Mouse (Mus musculus) CH12.LX (cell line): ENCODE results near the gene Clptm1.

ENCODE experiments used
- CHD1 ChIP-seq: IDR thresholded peaks from 2 replicates; pipeline ENCODE4 v1.6.1; 2012; ENCODE audit warnings: low read depth, low read length, improper control_type of control experiment, inconsistent platforms
- CTCF ChIP-seq, 2 experiments: IDR thresholded peaks in 1 of 2; conservative IDR thresholded peaks in 1 of 2; 2 replicates each; pipeline ENCODE4 v1.5.1; 2011 to 2012; ENCODE audit warnings: low read depth in 2 of 2, low read length in 2 of 2, improper control_type of control experiment in 1 of 2, inconsistent platforms in 1 of 2, mild to moderate bottlenecking in 1 of 2, moderate library complexity in 1 of 2
- E2F4 ChIP-seq: IDR thresholded peaks from 2 replicates; pipeline ENCODE4 v1.6.1; 2011; ENCODE audit warnings: low read depth, low read length, improper control_type of control experiment; ENCODE audit not compliant: insufficient replicate concordance
- EP300 ChIP-seq: IDR thresholded peaks from 2 replicates; pipeline ENCODE4 v1.6.1; 2011; ENCODE audit warnings: low read length, improper control_type of control experiment
- IRF4 ChIP-seq: IDR thresholded peaks from 2 replicates; pipeline ENCODE4 v1.6.1; 2014; ENCODE audit warnings: low read depth, mild to moderate bottlenecking, inconsistent platforms, low read length, improper control_type of control experiment
- MAX ChIP-seq: IDR thresholded peaks from 2 replicates; pipeline ENCODE4 v1.6.1; 2011; ENCODE audit warnings: low read length, improper control_type of control experiment
- MAZ ChIP-seq: IDR thresholded peaks from 2 replicates; pipeline ENCODE4 v1.6.1; 2012; ENCODE audit warnings: low read depth, mild to moderate bottlenecking, inconsistent platforms, low read length, improper control_type of control experiment, moderate library complexity
- MYC ChIP-seq: IDR thresholded peaks from 2 replicates; pipeline ENCODE4 v1.6.1; 2011; ENCODE audit warnings: low read depth, mild to moderate bottlenecking, improper control_type of control experiment, low read length
- POLR2A ChIP-seq: IDR thresholded peaks from 2 replicates; pipeline ENCODE4 v1.6.1; 2011; ENCODE audit warnings: low read depth, mild to moderate bottlenecking, improper control_type of control experiment, low read length
- RAD21 ChIP-seq: IDR thresholded peaks from 2 replicates; pipeline ENCODE4 v1.6.1; 2011; ENCODE audit warnings: low read depth, mild to moderate bottlenecking, low read length, improper control_type of control experiment, moderate library complexity
- SIN3A ChIP-seq: IDR thresholded peaks from 2 replicates; pipeline ENCODE4 v1.6.1; 2012; ENCODE audit warnings: low read length, improper control_type of control experiment, inconsistent platforms
- USF2 ChIP-seq: conservative IDR thresholded peaks from 2 replicates; pipeline ENCODE4 v1.6.1; 2011; ENCODE audit warnings: low read depth, low read length, improper control_type of control experiment

GRCm38 (mm10) chr7:19620811-19621210 is 44.0 kb downstream of the Clptm1 start:
- no peak for TF ChIP-seq CHD1
- TF ChIP-seq CTCF (conservative IDR thresholded peaks at IDR 0.05 in 1 of 2, IDR thresholded peaks at IDR 0.05 in 1 of 2; ENCODE audit: low read depth in 2 of 2, low read length in 2 of 2), result no peak
- TF ChIP-seq EP300, result no peak
- TF ChIP-seq E2F4, result no peak
- TF ChIP-seq RAD21, result no peak
- no peak for TF ChIP-seq MAZ
- TF ChIP-seq POLR2A, result no peak
- TF ChIP-seq SIN3A, result no peak
- TF ChIP-seq MAX, result no peak
- no peak for TF ChIP-seq USF2
- TF ChIP-seq IRF4, result no peak
- TF ChIP-seq MYC, result no peak
